Mouse (Mus musculus) embryonic fibroblast, embryonic 13.5 days (primary cell): Measurements from ENCODE around the gene Sdr16c6. TPM values are rescaled to one million over a fixed set of nuclear protein-coding genes. Genes with fewer than 3 reads are reported as not detected.

Experiments
- H3K27ac ChIP-seq: 2 replicates; pipeline ENCODE4 v1.5.1; 2012; ENCODE audit warnings: low read length, control low read depth, inconsistent platforms; ENCODE audit not compliant: insufficient read depth
- H3K4me1 ChIP-seq: 2 replicates; pipeline ENCODE4 v1.6.1; 2011; ENCODE audit warnings: low read length; ENCODE audit not compliant: control insufficient read depth, insufficient read depth
- H3K4me3 ChIP-seq: 2 replicates; pipeline ENCODE4 v1.5.1; 2011; ENCODE audit warnings: mild to moderate bottlenecking, control low read depth, low read length; ENCODE audit not compliant: insufficient read depth
- CTCF ChIP-seq: IDR thresholded peaks from 2 replicates; pipeline ENCODE4 v1.5.1; 2011; ENCODE audit warnings: mild to moderate bottlenecking, control low read depth, low read length, moderate library complexity, borderline replicate concordance; ENCODE audit not compliant: insufficient read depth
- POLR2A ChIP-seq: IDR thresholded peaks from 2 replicates; pipeline ENCODE4 v1.6.1; 2011; ENCODE audit warnings: low read depth, mild to moderate bottlenecking, control low read depth, low read length, moderate library complexity
- polyA plus RNA-seq: library from polyadenylated mRNA; stranded (reverse); fragments of >200 nt; gene quantifications from 2 replicates; pipeline ENCODE4 v1.2.4, GENCODE M21; 2011; ENCODE audit warnings: low read depth; ENCODE audit not compliant: missing spikeins, insufficient read length

Sdr16c6 gene
- polyA plus RNA-seq = not detected in 2 replicates

GRCm38 (mm10) chr4:4077372-4077771, at the start of gene Sdr16c6:
Gene Sdr16c6, minus strand, starts transcription at chr4:4077522.
- TF ChIP-seq CTCF (no peak), POLR2A (no peak)
- no peaks in the 10 kb centered on the region for H3K4me1 ChIP-seq
- H3K4me3 ChIP-seq = no peak within 1 kb of the TSS
- no peak within 1 kb of the TSS for H3K27ac ChIP-seq

- Histone ChIP-seq H3K4me1 (no peaks in the 10 kb centered on the region), H3K4me3 (no peak overlapping the region), H3K27ac (no peak overlapping the region)
- TF ChIP-seq POLR2A = no peak
These were observed 2.9 kb upstream of the Sdr16c6 start for GRCm38 (mm10) chr4:4080180-4080579.

- TF ChIP-seq POLR2A = no peak
- no peak for TF ChIP-seq CTCF
- Histone ChIP-seq H3K27ac (no peak overlapping the region), H3K4me1 (no peaks in the 10 kb centered on the region), H3K4me3 (no peak overlapping the region)
These were observed 1.8 kb upstream of the Sdr16c6 start for GRCm38 (mm10) chr4:4079132-4079531.

GRCm38 (mm10) chr4:4076001-4076400, 1.3 kb downstream of the Sdr16c6 start:
- no peak overlapping the region for H3K4me3 ChIP-seq
- H3K4me1 ChIP-seq = no peaks in the 10 kb centered on the region
- no peak overlapping the region for H3K27ac ChIP-seq
- TF ChIP-seq CTCF = no peak
- TF ChIP-seq POLR2A = no peak

Other genes with a start within 250 kb of the Sdr16c6 start
- gene Gm11808, start 103.9 kb downstream of the Sdr16c6 start, polyA plus RNA-seq = 1,030 and 1,112 TPM in 2 replicates